Mouse (Mus musculus) neural tube, embryonic 14.5 days (tissue): Measurements from ENCODE around the gene Kcna2. TPM values are rescaled to one million over a fixed set of nuclear protein-coding genes. Genes with fewer than 3 reads are reported as not detected.

ENCODE experiments used
- ATAC-seq: fragments of 200-750 bp; cut with Nextera tagmentation; 2 replicates; pipeline ENCODE4 v1.8.0; 2017; ENCODE audit warnings: low read depth, mild to moderate bottlenecking, moderate TSS enrichment, moderate library complexity
- H3K27ac ChIP-seq: fragments of 300-500 bp; sonication (generic); 2 replicates; pipeline ENCODE4 v1.5.1; 2014; ENCODE audit warnings: low read depth, mild to moderate bottlenecking, control low read depth, low read length, moderate library complexity, mixed read lengths
- H3K27me3 ChIP-seq: fragments of 300-500 bp; sonication (generic); 2 replicates; pipeline ENCODE4 v1.6.1; 2014; ENCODE audit warnings: low read length; ENCODE audit not compliant: control insufficient read depth, insufficient read depth
- H3K36me3 ChIP-seq: fragments of 300-500 bp; sonication (generic); 2 replicates; pipeline ENCODE4 v1.6.1; 2014; ENCODE audit warnings: low read length, mixed read lengths; ENCODE audit not compliant: control insufficient read depth, insufficient read depth
- H3K4me1 ChIP-seq: fragments of 300-500 bp; sonication (generic); 2 replicates; pipeline ENCODE4 v1.6.1; 2014; ENCODE audit warnings: low read length; ENCODE audit not compliant: control insufficient read depth, insufficient read depth
- H3K4me2 ChIP-seq: fragments of 300-500 bp; sonication (generic); 2 replicates; pipeline ENCODE4 v1.6.1; 2014; ENCODE audit warnings: mild to moderate bottlenecking, low read depth, low read length, control low read depth
- H3K4me3 ChIP-seq: fragments of 300-500 bp; sonication (generic); 2 replicates; pipeline ENCODE4 v1.5.1; 2014; ENCODE audit warnings: low read depth, low read length, control low read depth, mixed read lengths
- H3K9ac ChIP-seq: fragments of 300-500 bp; sonication (generic); replicated peaks from 2 replicates; pipeline ENCODE4 v1.6.1; 2014; ENCODE audit warnings: low read depth, mild to moderate bottlenecking, control low read depth, low read length, mixed read lengths
- H3K9me3 ChIP-seq: fragments of 300-500 bp; sonication (generic); 2 replicates; pipeline ENCODE4 v1.6.1; 2016; ENCODE audit warnings: low read length; ENCODE audit not compliant: control insufficient read depth
- whole genome bisulfite sequencing: fragments of 180-500 bp; shearing (Covaris S2); extraction: QIAGEN DNeasy Blood & Tissue Kit; methylation state at CpG from one replicate; pipeline ENCODE4 v1.1.7; 2014; 5-methylcytosine and 5-hydroxymethylcytosine counted together
- polyA plus RNA-seq: library from polyadenylated mRNA; unstranded; fragments of >200 nt; fragmentation: Nextera tagmentation; extraction: Ambion mirVana; gene quantifications from 2 replicates; pipeline ENCODE4 v1.2.1, GENCODE M21; 2014

Kcna2 gene
- polyA plus RNA-seq, 1 experiment from 2014 or later: 2.0 TPM

GRCm38 (mm10) chr3:107129251-107129650 lies 28.3 kb downstream of the Kcna2 start:
- no peak overlapping the region for H3K9ac ChIP-seq
- H3K27ac ChIP-seq: no peak overlapping the region
- no peak overlapping the region for H3K4me2 ChIP-seq
- 64% methylated on average over 2 of the region's 2 CpGs for WGBS
- ATAC-seq: no peak
- H3K9me3 ChIP-seq: no peaks in the 10 kb centered on the region
- H3K4me1 ChIP-seq: no peaks in the 10 kb centered on the region
- H3K36me3 ChIP-seq: no peaks in the 10 kb centered on the region
- no peak overlapping the region for H3K4me3 ChIP-seq
- no peaks in the 10 kb centered on the region for H3K27me3 ChIP-seq

DNA sequence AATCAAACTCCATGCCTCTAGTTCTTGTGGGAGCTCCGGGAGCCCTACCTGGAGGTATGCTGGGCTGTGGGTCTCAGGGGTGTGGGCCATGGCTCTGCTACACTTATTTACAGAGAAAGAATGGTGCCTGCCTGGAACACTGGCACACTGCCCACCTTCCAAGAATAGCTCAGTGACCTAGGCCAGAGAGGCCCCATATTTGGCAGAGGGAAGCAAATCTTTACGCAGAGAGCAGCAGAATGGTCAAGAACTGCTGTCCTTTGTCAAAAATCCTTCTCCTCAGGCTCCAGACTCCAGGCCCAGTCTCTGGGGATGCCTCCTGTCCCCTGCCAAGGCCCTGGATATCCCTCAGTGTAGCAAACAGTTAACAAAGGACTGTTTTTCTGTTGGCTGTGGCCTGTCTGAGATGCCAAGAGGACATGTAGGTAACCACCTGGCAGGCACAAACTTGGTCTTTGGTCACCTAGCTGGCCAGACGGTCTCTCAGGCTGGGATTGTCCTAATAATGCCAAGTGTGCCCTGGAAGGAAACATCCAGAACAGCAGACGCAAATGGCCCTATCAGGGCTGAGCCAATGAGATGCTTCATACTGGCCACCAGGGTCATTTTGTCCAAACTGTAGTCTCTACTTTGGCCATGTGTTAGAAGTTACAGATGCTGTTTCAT lies 29.8 kb downstream of the Kcna2 start:
- no peaks in the 10 kb centered on the region for H3K4me1 ChIP-seq
- ATAC-seq: no peak
- H3K4me3 ChIP-seq: no peak overlapping the region
- no peaks in the 10 kb centered on the region for H3K36me3 ChIP-seq
- WGBS: 81% methylated on average over 4 of the region's 4 CpGs
- no peak overlapping the region for H3K9ac ChIP-seq
- no peaks in the 10 kb centered on the region for H3K27me3 ChIP-seq
- no peak overlapping the region for H3K27ac ChIP-seq
- no peak overlapping the region for H3K4me2 ChIP-seq
- no peaks in the 10 kb centered on the region for H3K9me3 ChIP-seq

DNA sequence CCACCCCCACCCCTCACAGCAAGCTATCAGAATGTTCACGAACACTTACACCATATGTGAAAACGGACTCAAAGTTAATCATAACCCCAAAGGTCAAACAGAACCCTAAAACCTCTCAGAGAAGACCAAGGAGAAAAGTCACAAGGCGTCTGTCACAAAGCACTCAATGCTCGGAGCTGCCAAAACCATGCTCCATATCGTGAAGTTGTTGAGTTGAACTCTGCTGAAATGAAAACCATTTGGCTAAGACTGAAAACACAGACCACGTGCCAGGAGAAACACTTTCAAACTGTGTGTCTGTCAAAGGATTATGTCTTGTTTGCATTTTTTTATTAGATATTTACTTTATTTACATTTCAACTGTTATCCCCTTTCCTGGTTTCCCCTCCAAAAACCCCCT lies 30.9 kb downstream of the Kcna2 start:
- H3K4me1 ChIP-seq: no peaks in the 10 kb centered on the region
- no peaks in the 10 kb centered on the region for H3K9me3 ChIP-seq
- H3K9ac ChIP-seq: no peak overlapping the region
- no peaks in the 10 kb centered on the region for H3K36me3 ChIP-seq
- no peak overlapping the region for H3K27ac ChIP-seq
- H3K4me3 ChIP-seq: no peak overlapping the region
- WGBS: 82% methylated on average over 6 of the region's 6 CpGs
- no peak for ATAC-seq
- no peak overlapping the region for H3K4me2 ChIP-seq
- H3K27me3 ChIP-seq: no peaks in the 10 kb centered on the region

DNA sequence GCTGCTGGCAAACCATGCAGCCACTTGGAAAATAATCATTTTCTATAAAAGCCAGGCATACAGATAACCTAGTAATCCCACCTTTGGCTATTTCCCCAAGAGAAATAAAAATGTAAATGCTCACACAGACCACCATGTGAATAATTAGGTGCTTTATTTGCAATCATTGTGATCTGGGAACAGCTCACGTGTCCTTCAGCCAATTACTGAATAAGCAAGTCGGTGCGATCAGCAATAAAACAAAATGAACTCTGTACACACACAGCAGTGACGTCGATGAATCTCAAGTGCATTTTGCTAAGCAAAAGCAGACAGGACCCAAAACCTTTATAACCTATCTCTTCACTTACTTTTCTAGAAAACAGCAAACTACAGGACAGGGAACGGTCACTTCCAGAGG lies 31.7 kb downstream of the Kcna2 start:
- H3K9ac ChIP-seq: no peak overlapping the region

DNA sequence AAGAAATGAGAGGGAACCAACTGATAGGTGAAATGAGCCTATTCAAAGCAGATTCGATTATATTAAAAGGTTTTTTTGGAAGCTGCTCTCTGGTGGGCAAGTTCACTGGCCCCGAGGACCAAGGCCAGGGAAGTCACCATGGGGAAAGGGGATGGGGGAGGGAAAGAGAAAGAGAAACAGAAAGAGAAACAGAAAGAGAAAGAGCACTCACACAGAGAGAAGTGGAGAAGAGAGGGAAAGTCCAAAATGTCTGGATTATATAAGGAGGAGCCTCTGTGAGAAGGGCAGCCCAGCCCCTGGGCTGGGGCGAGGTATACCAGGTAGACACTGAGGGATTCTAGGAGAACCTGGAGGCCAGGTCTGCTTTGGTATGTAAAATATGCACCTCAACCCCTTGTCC lies 33.5 kb downstream of the Kcna2 start:
- Histone ChIP-seq H3K9me3 (no peaks in the 10 kb centered on the region), H3K4me3 (no peak overlapping the region), H3K4me1 (no peaks in the 10 kb centered on the region), H3K36me3 (no peaks in the 10 kb centered on the region), H3K27me3 (no peaks in the 10 kb centered on the region), H3K27ac (no peak overlapping the region), H3K4me2 (no peak overlapping the region), H3K9ac (no peak overlapping the region)
- ATAC-seq: no peak
- 76% methylated on average over 3 of the region's 3 CpGs for WGBS

More for the DNA sequence above, 31.7 kb downstream of the Kcna2 start:
- Histone ChIP-seq H3K4me3 (no peak overlapping the region), H3K4me1 (no peaks in the 10 kb centered on the region), H3K27ac (no peak overlapping the region; the same call in 1 of the 2 replicates), H3K36me3 (no peaks in the 10 kb centered on the region), H3K9me3 (no peaks in the 10 kb centered on the region), H3K4me2 (no peak overlapping the region), H3K27me3 (no peaks in the 10 kb centered on the region)
- peak; percentile 73 for ATAC-seq
- 38% methylated on average over 6 of the region's 6 CpGs for WGBS

DNA sequence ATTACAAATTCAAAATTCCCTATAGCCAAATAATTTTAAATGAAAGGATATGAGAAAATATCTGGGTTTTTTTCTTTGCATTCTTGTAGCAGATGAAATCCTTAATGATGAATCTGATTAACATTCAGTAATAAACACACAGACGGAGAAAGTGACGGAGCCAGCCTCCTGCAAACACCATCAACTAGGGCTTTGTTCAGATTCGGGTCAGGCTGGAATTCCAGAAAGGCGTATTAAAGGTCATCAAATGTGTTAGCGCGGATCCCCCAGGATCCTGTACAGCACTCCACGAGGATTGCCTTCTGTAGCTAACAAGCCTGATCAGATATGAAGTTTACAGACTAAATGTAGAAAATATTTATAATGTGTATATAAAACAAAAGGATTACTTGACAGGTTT lies 46.2 kb downstream of the Kcna2 start:
- Histone ChIP-seq H3K4me3 (no peak overlapping the region), H3K4me1 (peaks cover 9% of the 10 kb centered on the region; the same call in 1 of the 2 replicates), H3K9me3 (no peaks in the 10 kb centered on the region), H3K4me2 (no peak overlapping the region), H3K27me3 (no peaks in the 10 kb centered on the region), H3K36me3 (no peaks in the 10 kb centered on the region), H3K27ac (no peak overlapping the region), H3K9ac (no peak overlapping the region)
- 52% methylated on average over 7 of the region's 7 CpGs for WGBS
- ATAC-seq: no peak

DNA sequence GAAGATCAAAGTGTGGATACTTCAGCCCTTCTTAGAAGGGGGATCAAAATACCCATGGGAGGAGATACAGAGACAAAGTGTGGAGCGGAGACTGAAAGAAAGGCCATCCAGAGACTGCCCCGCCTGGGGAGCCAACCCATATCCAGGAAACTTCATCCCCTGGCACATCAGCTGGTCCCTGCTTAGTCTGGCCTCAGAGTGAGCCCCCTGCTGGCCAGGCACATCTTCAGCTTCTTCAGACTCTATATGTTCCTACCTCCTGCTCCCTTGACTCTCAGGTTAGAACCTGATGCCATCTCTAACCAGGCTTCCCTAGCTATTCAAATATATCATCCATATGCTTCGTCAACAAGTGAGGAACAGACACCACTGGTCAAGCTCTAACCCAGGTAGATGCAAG lies 48.1 kb downstream of the Kcna2 start:
- H3K36me3 ChIP-seq: no peaks in the 10 kb centered on the region
- ATAC-seq: no peak
- H3K27me3 ChIP-seq: no peaks in the 10 kb centered on the region
- no peak overlapping the region for H3K27ac ChIP-seq
- no peak overlapping the region for H3K4me2 ChIP-seq
- peaks cover 9% of the 10 kb centered on the region; the same call in 1 of the 2 replicates for H3K4me1 ChIP-seq
- no peaks in the 10 kb centered on the region for H3K9me3 ChIP-seq
- H3K4me3 ChIP-seq: no peak overlapping the region
- no peak overlapping the region for H3K9ac ChIP-seq
- whole genome bisulfite sequencing: 74% methylated on average over 3 of the region's 3 CpGs

DNA sequence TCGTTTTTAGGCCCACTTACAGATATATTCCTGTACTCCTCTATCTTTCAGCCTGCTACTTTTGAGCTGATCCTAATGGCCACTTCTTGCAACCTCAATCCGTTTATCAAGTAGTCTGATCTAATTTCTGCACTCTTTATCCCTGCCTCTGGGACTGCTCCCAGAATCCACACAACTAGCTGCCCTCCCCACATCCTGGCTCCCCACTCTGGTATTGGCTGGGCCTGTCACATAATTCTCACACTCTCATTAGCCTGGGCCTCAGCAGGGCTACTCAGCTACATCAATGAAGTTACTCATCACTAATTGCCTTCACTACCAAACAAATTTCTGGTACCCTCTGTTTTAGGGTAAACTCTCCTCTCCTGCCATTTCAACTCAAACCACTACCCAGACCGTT lies 49.5 kb downstream of the Kcna2 start:
- H3K9ac ChIP-seq: no peak overlapping the region
- peaks cover 9% of the 10 kb centered on the region; the same call in 1 of the 2 replicates for H3K4me1 ChIP-seq
- ATAC-seq: peak; percentile 75; the same call in 1 of the 2 replicates
- no peaks in the 10 kb centered on the region for H3K9me3 ChIP-seq
- H3K36me3 ChIP-seq: no peaks in the 10 kb centered on the region
- 53% methylated on average over 3 of the region's 3 CpGs for WGBS
- peak overlapping the region; percentile 34; the same call in 1 of the 2 replicates for H3K27ac ChIP-seq
- no peaks in the 10 kb centered on the region for H3K27me3 ChIP-seq
- no peak overlapping the region for H3K4me2 ChIP-seq
- H3K4me3 ChIP-seq: no peak overlapping the region

GRCm38 (mm10) chr3:107150872-107151540 lies 50.1 kb downstream of the Kcna2 start:
- no peaks in the 10 kb centered on the region for H3K36me3 ChIP-seq
- H3K27ac ChIP-seq: peak overlapping the region; percentile 34; the same call in 1 of the 2 replicates
- H3K27me3 ChIP-seq: no peaks in the 10 kb centered on the region
- peak; percentile 65 for ATAC-seq
- no peaks in the 10 kb centered on the region for H3K9me3 ChIP-seq
- H3K4me1 ChIP-seq: peaks cover 9% of the 10 kb centered on the region; the same call in 1 of the 2 replicates
- H3K9ac ChIP-seq: no peak overlapping the region
- 35% methylated on average over 7 of the region's 7 CpGs for WGBS
- H3K4me2 ChIP-seq: no peak overlapping the region
- H3K4me3 ChIP-seq: no peak overlapping the region
